Mouse (Mus musculus) testis, adult 2 months (tissue): Measurements from ENCODE around the gene Calm1.

Source experiments
- CTCF ChIP-seq: fragments of 200-500 bp; IDR thresholded peaks from 2 replicates; pipeline ENCODE4 v1.5.1; 2012; ENCODE audit warnings: low read depth, mild to moderate bottlenecking, inconsistent platforms, low read length, moderate library complexity; ENCODE audit not compliant: control insufficient read depth, insufficient read depth, insufficient replicate concordance
- POLR2A ChIP-seq: fragments of 200-500 bp; IDR thresholded peaks from 2 replicates; pipeline ENCODE4 v1.6.1; 2012; ENCODE audit warnings: low read depth, mild to moderate bottlenecking, inconsistent platforms, low read length, moderate library complexity; ENCODE audit not compliant: control insufficient read depth

DNA sequence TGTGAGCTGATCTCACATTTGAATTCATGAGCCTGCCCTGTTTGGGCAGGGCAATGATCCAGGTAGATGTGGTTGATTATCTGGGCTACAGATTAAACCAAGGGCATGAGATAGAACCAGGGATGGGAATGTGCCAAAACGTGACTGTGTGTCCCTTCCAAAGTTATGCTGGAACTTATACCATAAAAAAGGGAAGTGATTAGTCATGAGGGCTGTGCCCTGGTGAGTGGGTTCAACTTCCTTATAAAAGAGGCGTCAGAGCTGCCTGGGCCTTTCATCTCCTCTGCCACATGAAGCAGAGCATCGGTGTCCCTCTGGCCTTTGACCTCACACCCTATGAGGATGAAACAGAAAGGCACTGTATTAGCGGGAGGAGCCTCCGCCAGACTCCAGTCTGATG lies 15.3 kb upstream of the Calm1 start:
- TF ChIP-seq CTCF (no peak), POLR2A (no peak)
